Mouse (Mus musculus) hindbrain, postnatal 0 days (tissue): ENCODE results near the gene Plxdc2. TPM values are rescaled to one million over a fixed set of nuclear protein-coding genes. Genes with fewer than 3 reads are reported as not detected.

ENCODE experiments used
- ATAC-seq: fragments of 200-750 bp; cut with Nextera tagmentation; 2 replicates; pipeline ENCODE4 v1.8.0; 2017; ENCODE audit warnings: mild to moderate bottlenecking, moderate TSS enrichment, moderate library complexity
- DNase-seq: peaks from one replicate; pipeline ENCODE4 v3.0.0-alpha.2; 2015; ENCODE audit warnings: low spot score
- H3K27ac ChIP-seq: fragments of 300-500 bp; sonication (generic); 2 replicates; pipeline ENCODE4 v1.5.1; 2014; ENCODE audit warnings: mild to moderate bottlenecking
- H3K27me3 ChIP-seq: fragments of 300-500 bp; sonication (generic); 2 replicates; pipeline ENCODE4 v1.6.1; 2014; ENCODE audit warnings: low read length, mixed read lengths; ENCODE audit not compliant: insufficient read depth
- H3K36me3 ChIP-seq: fragments of 300-500 bp; sonication (generic); 2 replicates; pipeline ENCODE4 v1.6.1; 2014; ENCODE audit warnings: low read length, mixed read lengths; ENCODE audit not compliant: insufficient read depth
- H3K4me1 ChIP-seq: fragments of 300-500 bp; sonication (generic); 2 replicates; pipeline ENCODE4 v1.6.1; 2014; ENCODE audit warnings: antibody characterized with exemption, low read length, mixed read lengths; ENCODE audit not compliant: insufficient read depth
- H3K4me2 ChIP-seq: fragments of 300-500 bp; sonication (generic); 2 replicates; pipeline ENCODE4 v1.6.1; 2014; ENCODE audit warnings: low read depth, mild to moderate bottlenecking, low read length, moderate library complexity, mixed read lengths
- H3K4me3 ChIP-seq: fragments of 300-500 bp; sonication (generic); 2 replicates; pipeline ENCODE4 v1.5.1; 2014; ENCODE audit warnings: low read length
- H3K9ac ChIP-seq: fragments of 300-500 bp; sonication (generic); replicated peaks from 2 replicates; pipeline ENCODE4 v1.6.1; 2014; ENCODE audit warnings: mild to moderate bottlenecking, low read length, moderate library complexity, mixed read lengths
- H3K9me3 ChIP-seq: fragments of 300-500 bp; sonication (generic); 2 replicates; pipeline ENCODE4 v1.6.1; 2016; ENCODE audit warnings: low read length, mixed read lengths
- CTCF ChIP-seq: IDR thresholded peaks from 2 replicates; pipeline ENCODE4 v1.5.1; 2016; ENCODE audit warnings: antibody characterized with exemption, control low read depth, low read depth
- WGBS: fragments of 180-500 bp; shearing (Covaris S2); extraction: QIAGEN DNeasy Blood & Tissue Kit; methylation state at CpG from one replicate; pipeline ENCODE4 v1.1.7; 2014; 5-methylcytosine and 5-hydroxymethylcytosine counted together
- polyA plus RNA-seq: library from polyadenylated mRNA; unstranded; fragments of >200 nt; fragmentation: Nextera tagmentation; extraction: Ambion mirVana; gene quantifications from 2 replicates; pipeline ENCODE4 v1.2.1, GENCODE M21; 2015
- total RNA-seq: library from RNA; depleted of rRNA; stranded (reverse); fragments of >200 nt; gene quantifications from 2 replicates; pipeline ENCODE4 v1.2.3, GENCODE M21; 2014

Gene Plxdc2
- total and polyA plus RNA-seq, 2 experiments from 2014 or later, result 29.0 to 33.2 TPM

DNA sequence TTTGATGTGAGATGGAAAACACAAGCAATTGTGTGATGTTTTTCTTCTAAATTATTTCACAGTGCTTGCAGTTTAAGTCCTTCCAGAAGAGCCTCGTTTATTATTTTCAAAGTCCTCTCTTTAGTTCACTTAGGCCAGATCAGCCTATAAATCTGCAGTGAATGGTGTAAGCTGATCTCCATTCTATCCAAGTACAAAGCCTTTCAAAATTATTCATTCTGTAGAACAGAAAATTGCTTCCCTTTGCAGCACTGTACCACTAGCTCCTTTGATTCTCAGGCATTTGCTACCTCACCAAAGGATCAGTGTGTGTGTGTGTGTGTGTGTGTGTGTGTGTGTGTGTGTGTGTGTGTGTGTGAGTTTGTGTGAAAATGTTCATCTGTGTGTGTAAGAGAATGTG, 308.4 kb downstream of the Plxdc2 start:
- H3K36me3 ChIP-seq, result no peaks in the 10 kb centered on the region
- no peak overlapping the region for H3K4me2 ChIP-seq
- no peaks in the 10 kb centered on the region for H3K4me1 ChIP-seq
- H3K27me3 ChIP-seq, result no peaks in the 10 kb centered on the region
- WGBS, result 58% methylated on average over 1 of the region's 1 CpGs
- ATAC-seq (no peak), DNase-seq (no peak)
- no peak overlapping the region for H3K4me3 ChIP-seq
- H3K9ac ChIP-seq, result no peak overlapping the region
- H3K9me3 ChIP-seq, result no peaks in the 10 kb centered on the region
- no peak for TF ChIP-seq CTCF
- no peak overlapping the region for H3K27ac ChIP-seq

DNA sequence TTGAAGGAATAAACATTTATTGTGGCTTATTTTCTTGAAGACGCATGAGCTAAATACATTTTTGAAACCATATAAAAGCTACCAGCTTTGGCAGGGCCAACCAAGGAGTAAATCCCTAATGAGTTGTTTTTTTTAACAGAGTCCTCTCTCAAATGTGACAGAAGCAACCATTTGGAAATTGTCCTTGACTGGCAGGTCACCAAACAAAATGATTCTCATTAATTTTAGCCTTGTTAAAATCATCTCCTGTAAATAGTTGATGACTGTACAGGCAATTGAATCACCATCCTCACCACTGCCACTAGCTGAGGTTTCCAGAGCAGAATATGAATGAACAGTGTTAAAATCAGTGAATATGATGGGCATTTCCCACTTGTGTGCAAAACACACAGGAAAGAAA, 312.3 kb downstream of the Plxdc2 start:
- no peaks in the 10 kb centered on the region for H3K4me1 ChIP-seq
- no peak for TF ChIP-seq CTCF
- no peak overlapping the region for H3K27ac ChIP-seq
- no peak overlapping the region for H3K9ac ChIP-seq
- DNase-seq (no peak), ATAC-seq (no peak)
- H3K4me2 ChIP-seq, result no peak overlapping the region
- 88% methylated on average over 1 of the region's 1 CpGs for WGBS
- no peak overlapping the region for H3K4me3 ChIP-seq
- H3K27me3 ChIP-seq, result no peaks in the 10 kb centered on the region
- H3K36me3 ChIP-seq, result no peaks in the 10 kb centered on the region
- no peaks in the 10 kb centered on the region for H3K9me3 ChIP-seq

DNA sequence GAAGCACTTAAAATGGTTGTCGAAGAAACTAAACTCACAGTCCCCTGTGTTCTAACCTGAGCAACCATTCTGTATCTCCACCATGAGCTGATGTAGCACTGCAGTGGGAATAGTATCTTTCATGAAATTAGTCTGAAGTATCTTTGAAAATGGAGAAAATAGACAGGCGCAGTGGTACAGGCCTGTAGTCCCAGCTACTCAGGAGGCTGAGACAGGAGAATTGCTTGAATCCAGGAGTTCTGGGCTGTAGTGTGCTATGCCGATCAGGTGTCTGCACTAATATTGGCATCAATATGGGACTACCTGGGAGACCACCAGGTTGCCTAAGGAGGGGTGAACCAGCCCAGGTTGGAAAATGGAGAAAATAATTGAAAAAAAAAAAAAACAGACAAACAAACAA, 326.8 kb downstream of the Plxdc2 start:
- 94% methylated on average over 3 of the region's 3 CpGs for WGBS
- no peak overlapping the region for H3K4me2 ChIP-seq
- no peak for ATAC-seq
- H3K9me3 ChIP-seq, result no peaks in the 10 kb centered on the region
- no peaks in the 10 kb centered on the region for H3K36me3 ChIP-seq
- H3K4me1 ChIP-seq, result no peaks in the 10 kb centered on the region
- H3K4me3 ChIP-seq, result no peak overlapping the region
- no peak overlapping the region for H3K27ac ChIP-seq
- no peak for TF ChIP-seq CTCF
- no peaks in the 10 kb centered on the region for H3K27me3 ChIP-seq
- no peak overlapping the region for H3K9ac ChIP-seq
- DNase-seq, result no peak

DNA sequence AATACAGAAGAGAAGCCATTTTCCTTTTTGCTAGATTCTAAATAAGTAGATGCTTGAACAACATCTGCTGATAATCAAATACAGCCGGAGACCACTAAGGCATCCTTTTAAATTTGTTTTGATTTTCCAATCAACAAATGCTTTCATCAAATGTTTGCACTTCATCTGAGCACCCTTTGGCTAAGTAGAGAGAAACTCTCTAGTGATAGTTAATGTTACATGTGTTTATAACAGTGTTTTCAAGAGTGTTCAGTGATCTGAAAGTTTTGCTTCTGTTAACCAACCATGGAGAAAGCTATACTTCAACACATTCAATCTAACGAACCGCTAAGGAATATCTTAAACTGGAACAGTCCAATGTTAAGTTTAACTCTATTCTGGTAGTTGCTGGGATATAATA, 327.6 kb downstream of the Plxdc2 start:
- no peak for TF ChIP-seq CTCF
- no peak for DNase-seq
- Histone ChIP-seq H3K9ac (no peak overlapping the region), H3K4me3 (no peak overlapping the region), H3K4me2 (no peak overlapping the region), H3K36me3 (no peaks in the 10 kb centered on the region), H3K27ac (no peak overlapping the region), H3K27me3 (no peaks in the 10 kb centered on the region), H3K9me3 (no peaks in the 10 kb centered on the region), H3K4me1 (no peaks in the 10 kb centered on the region)
- ATAC-seq, result no peak
- 90% methylated on average over 3 of the region's 3 CpGs for WGBS

DNA sequence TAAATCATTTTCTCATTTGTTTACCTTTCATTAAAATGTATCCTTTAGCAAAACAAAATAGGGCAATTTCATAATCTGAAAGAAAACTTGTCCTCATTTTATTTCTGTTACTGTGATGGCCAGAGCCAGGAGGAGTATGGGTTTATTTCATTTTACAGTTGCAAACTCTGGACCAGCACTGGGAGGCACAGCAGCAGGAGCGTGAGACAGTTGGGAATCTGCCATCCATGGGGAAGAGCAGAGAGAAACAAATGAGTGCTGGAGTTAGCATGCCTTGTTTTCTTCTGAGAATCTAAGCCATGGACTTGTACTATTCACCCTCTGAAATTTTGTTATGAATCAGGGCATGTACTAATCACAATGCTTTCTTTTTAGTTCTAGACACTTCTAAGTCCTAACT, 328.4 kb downstream of the Plxdc2 start:
- Histone ChIP-seq H3K9ac (no peak overlapping the region), H3K27ac (no peak overlapping the region), H3K4me1 (no peaks in the 10 kb centered on the region), H3K36me3 (no peaks in the 10 kb centered on the region), H3K4me2 (no peak overlapping the region), H3K9me3 (no peaks in the 10 kb centered on the region), H3K4me3 (no peak overlapping the region), H3K27me3 (no peaks in the 10 kb centered on the region)
- no peak for TF ChIP-seq CTCF
- WGBS, result 56% methylated on average over 1 of the region's 1 CpGs
- DNase-seq (no peak), ATAC-seq (no peak)

DNA sequence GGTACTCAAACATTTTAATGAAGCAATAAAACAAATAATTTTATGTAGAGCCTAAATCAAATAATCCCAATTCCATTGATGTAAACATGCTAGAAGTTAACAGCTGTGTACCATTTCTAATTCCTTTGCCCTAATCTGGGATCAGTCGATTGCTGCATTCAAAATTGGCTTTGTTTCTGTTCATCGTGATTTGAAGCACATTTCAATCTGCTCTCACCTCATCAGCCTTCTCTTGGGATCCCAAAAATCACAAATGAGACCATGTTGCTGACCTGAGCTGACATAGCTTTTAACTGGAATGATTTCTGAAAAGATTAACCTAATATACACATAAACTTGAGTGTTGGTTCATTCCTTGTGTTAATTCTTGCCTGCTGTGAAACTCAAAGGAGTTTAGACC, 340.3 kb downstream of the Plxdc2 start:
- no peak overlapping the region for H3K4me2 ChIP-seq
- no peaks in the 10 kb centered on the region for H3K9me3 ChIP-seq
- DNase-seq (no peak), ATAC-seq (no peak)
- H3K9ac ChIP-seq, result no peak overlapping the region
- H3K27ac ChIP-seq, result no peak overlapping the region
- no peaks in the 10 kb centered on the region for H3K36me3 ChIP-seq
- no peak for TF ChIP-seq CTCF
- no peak overlapping the region for H3K4me3 ChIP-seq
- H3K4me1 ChIP-seq, result no peaks in the 10 kb centered on the region
- H3K27me3 ChIP-seq, result no peaks in the 10 kb centered on the region
- 61% methylated on average over 2 of the region's 2 CpGs for WGBS

DNA sequence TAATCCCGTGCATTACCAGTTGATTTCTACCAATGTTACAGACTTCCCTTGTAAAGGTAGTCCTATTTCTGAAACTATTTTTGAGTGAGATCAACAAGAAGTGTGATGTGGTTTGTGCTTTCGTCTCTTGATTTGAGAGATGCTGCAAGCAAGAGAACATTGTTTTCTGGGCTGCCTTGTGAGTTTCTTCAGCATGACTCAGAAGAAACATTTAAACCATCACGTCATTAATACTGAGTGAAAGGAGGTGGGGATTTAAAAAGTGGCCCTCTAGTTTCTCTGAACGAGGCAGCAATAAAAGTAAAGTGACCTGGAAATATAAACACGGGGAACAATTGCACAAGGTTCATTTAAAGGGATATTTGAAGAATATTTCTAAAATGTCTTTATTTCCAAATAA, 341.1 kb downstream of the Plxdc2 start:
- H3K4me3 ChIP-seq, result no peak overlapping the region
- no peaks in the 10 kb centered on the region for H3K9me3 ChIP-seq
- no peak overlapping the region for H3K27ac ChIP-seq
- no peak overlapping the region for H3K4me2 ChIP-seq
- ATAC-seq (no peak), DNase-seq (no peak)
- H3K9ac ChIP-seq, result no peak overlapping the region
- no peak for TF ChIP-seq CTCF
- no peaks in the 10 kb centered on the region for H3K27me3 ChIP-seq
- H3K4me1 ChIP-seq, result no peaks in the 10 kb centered on the region
- no peaks in the 10 kb centered on the region for H3K36me3 ChIP-seq
- WGBS, result 82% methylated on average over 5 of the region's 5 CpGs
